Mouse (Mus musculus) stomach, postnatal 0 days (tissue): ENCODE results near the gene Stk38l.

Experiments
- CTCF ChIP-seq: IDR thresholded peaks from 2 replicates; pipeline ENCODE4 v1.5.1; 2016; ENCODE audit warnings: antibody characterized with exemption, low read depth, mild to moderate bottlenecking, moderate library complexity
- EP300 ChIP-seq: optimal IDR thresholded peaks from 2 replicates; pipeline ENCODE3; 2016; ENCODE audit warnings: antibody characterized with exemption

DNA sequence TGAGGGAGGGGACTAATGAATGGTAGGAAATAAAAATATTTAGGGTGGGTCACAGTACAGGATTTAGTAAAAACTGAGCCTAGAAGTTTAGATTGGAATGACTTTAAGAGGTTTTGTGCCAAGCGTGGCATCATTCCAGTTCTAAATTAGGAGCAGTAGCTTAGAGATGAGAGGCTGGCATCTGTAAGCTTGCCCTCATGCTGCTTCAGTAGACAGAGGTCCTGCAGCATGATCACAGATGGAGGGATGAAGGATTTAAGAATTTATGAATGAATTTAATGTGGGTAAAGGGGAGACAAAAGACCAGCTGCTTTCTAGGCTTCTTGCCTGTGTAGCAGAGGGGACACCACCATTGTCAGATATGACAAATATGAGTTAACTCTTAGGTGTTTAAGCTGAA is 14.1 kb downstream of the Stk38l start:
- TF ChIP-seq CTCF (no peak), EP300 (no peak)
